Mouse (Mus musculus): ENCODE data around the gene Rbl1. TPM values are rescaled to one million over a fixed set of nuclear protein-coding genes. Genes with fewer than 3 reads are reported as not detected.

Gene Rbl1
- 1.7 TPM for polyA plus RNA-seq (2015; fragmentation: Illumina TruSeq; extraction: RNeasy Lipid Tissue Mini Kit (QIAGEN cat#74804); ENCODE audit: low read depth, low replicate concordance)

GRCm38 (mm10) chr2:157204366-157205218 lies at the start of gene Rbl1:
Gene Rbl1 (minus strand): TSS chr2:157204534.

GRCm38 (mm10) chr2:157135014-157135413 lies 69.3 kb downstream of the Rbl1 start, which contains the start of gene Samhd1:
Gene Samhd1 (minus strand): TSS chr2:157135265.

Other genes starting within 250 kb of the Rbl1 start
- 503 TPM for gene Ndrg3, start 212.5 kb downstream of the Rbl1 start, polyA plus RNA-seq (2015; fragmentation: Illumina TruSeq; extraction: RNeasy Lipid Tissue Mini Kit (QIAGEN cat#74804); ENCODE audit: low read depth, low replicate concordance)
- 5.0 TPM for gene Dsn1, start 197.4 kb downstream of the Rbl1 start, polyA plus RNA-seq (2015; fragmentation: Illumina TruSeq; extraction: RNeasy Lipid Tissue Mini Kit (QIAGEN cat#74804); ENCODE audit: low read depth, low replicate concordance)
- gene Soga1, start 125.3 kb downstream of the Rbl1 start, polyA plus RNA-seq (2015; fragmentation: Illumina TruSeq; extraction: RNeasy Lipid Tissue Mini Kit (QIAGEN cat#74804); ENCODE audit: low read depth, low replicate concordance) = 8.2 TPM
- gene Tldc2, start 117.5 kb downstream of the Rbl1 start, polyA plus RNA-seq (2015; fragmentation: Illumina TruSeq; extraction: RNeasy Lipid Tissue Mini Kit (QIAGEN cat#74804); ENCODE audit: low read depth, low replicate concordance) = not detected
- 14.9 TPM for gene Samhd1, start 69.3 kb downstream of the Rbl1 start, polyA plus RNA-seq (2015; fragmentation: Illumina TruSeq; extraction: RNeasy Lipid Tissue Mini Kit (QIAGEN cat#74804); ENCODE audit: low read depth, low replicate concordance)
- 113 TPM for gene Rpn2, start 74.5 kb upstream of the Rbl1 start, polyA plus RNA-seq (2015; fragmentation: Illumina TruSeq; extraction: RNeasy Lipid Tissue Mini Kit (QIAGEN cat#74804); ENCODE audit: low read depth, low replicate concordance)
- 0.37 TPM for gene Mroh8, start 75.0 kb upstream of the Rbl1 start, polyA plus RNA-seq (2015; fragmentation: Illumina TruSeq; extraction: RNeasy Lipid Tissue Mini Kit (QIAGEN cat#74804); ENCODE audit: low read depth, low replicate concordance)
- gene Ghrh, start 143.0 kb upstream of the Rbl1 start, polyA plus RNA-seq (2015; fragmentation: Illumina TruSeq; extraction: RNeasy Lipid Tissue Mini Kit (QIAGEN cat#74804); ENCODE audit: low read depth, low replicate concordance) = 1.3 TPM
- 82.5 TPM for gene Manbal, start 163.1 kb upstream of the Rbl1 start, polyA plus RNA-seq (2015; fragmentation: Illumina TruSeq; extraction: RNeasy Lipid Tissue Mini Kit (QIAGEN cat#74804); ENCODE audit: low read depth, low replicate concordance)
- 56.0 TPM for gene Src, start 213.9 kb upstream of the Rbl1 start, polyA plus RNA-seq (2015; fragmentation: Illumina TruSeq; extraction: RNeasy Lipid Tissue Mini Kit (QIAGEN cat#74804); ENCODE audit: low read depth, low replicate concordance)

Measured in brain, adult 10 weeks (tissue).